Mouse (Mus musculus): ENCODE results near the gene Retnla.

DNA sequence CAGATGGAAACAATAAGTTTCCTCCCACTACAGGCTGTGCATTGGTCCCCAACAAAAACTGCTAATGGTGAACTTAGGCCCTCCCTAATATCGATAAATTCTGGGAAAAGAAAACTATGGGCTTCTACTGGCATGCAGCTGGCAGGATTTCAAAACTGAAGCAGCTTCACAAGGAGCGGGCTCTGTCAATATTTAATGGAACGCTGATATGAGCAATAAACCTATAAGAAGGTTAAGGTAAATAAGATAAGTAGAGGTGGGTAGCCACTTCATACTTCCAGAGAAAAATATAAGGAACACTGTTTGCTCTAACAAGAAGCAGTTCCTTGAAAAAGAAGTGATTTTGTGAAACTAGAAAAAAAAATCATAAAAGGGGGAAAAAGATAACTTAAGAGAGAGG, 15.9 kb upstream of the Retnla start:
- no peak for TF ChIP-seq CTCF (IDR thresholded peaks at IDR 0.05; ENCODE audit: low read depth, low read length)
- no peak for TF ChIP-seq POLR2A (IDR thresholded peaks at IDR 0.05; ENCODE audit: extremely low read depth, insufficient read depth, low read length)

All from liver, adult 2 months (tissue).